Mouse (Mus musculus) heart, embryonic 12.5 days (tissue): ENCODE results near the gene Mcrip2. TPM values are rescaled to one million over a fixed set of nuclear protein-coding genes. Genes with fewer than 3 reads are reported as not detected.
A peak's percentile ranks its signal among the peaks of the same experiment; 100 is the strongest.

Experiments
- ATAC-seq: fragments of 200-750 bp; cut with Nextera tagmentation; 2 replicates; pipeline ENCODE4 v1.8.0; 2017; ENCODE audit warnings: moderate TSS enrichment, moderate library complexity; ENCODE audit not compliant: insufficient number of reproducible peaks, low FRiP score
- H3K27ac ChIP-seq: fragments of 300-500 bp; sonication (generic); 2 replicates; pipeline ENCODE4 v1.5.1; 2016; ENCODE audit warnings: mild to moderate bottlenecking, moderate library complexity; ENCODE audit not compliant: poor library complexity, severe bottlenecking
- H3K27me3 ChIP-seq: fragments of 300-500 bp; sonication (generic); replicated peaks from 2 replicates; pipeline ENCODE4 v1.6.1; 2016; ENCODE audit warnings: mild to moderate bottlenecking, moderate library complexity
- H3K36me3 ChIP-seq: fragments of 300-500 bp; sonication (generic); 2 replicates; pipeline ENCODE4 v1.6.1; 2016; ENCODE audit warnings: mild to moderate bottlenecking, moderate library complexity
- H3K4me1 ChIP-seq: fragments of 300-500 bp; sonication (generic); replicated peaks from 2 replicates; pipeline ENCODE4 v1.6.1; 2016; ENCODE audit warnings: mild to moderate bottlenecking
- H3K4me2 ChIP-seq: fragments of 300-500 bp; sonication (generic); 2 replicates; pipeline ENCODE4 v1.6.1; 2016; ENCODE audit warnings: mild to moderate bottlenecking, moderate library complexity
- H3K4me3 ChIP-seq: fragments of 300-500 bp; sonication (generic); 2 replicates; pipeline ENCODE4 v1.5.1; 2016; ENCODE audit warnings: mild to moderate bottlenecking
- H3K9ac ChIP-seq: fragments of 300-500 bp; sonication (generic); 2 replicates; pipeline ENCODE4 v1.6.1; 2016; ENCODE audit warnings: mild to moderate bottlenecking, moderate library complexity
- H3K9me3 ChIP-seq: fragments of 300-500 bp; sonication (generic); replicated peaks from 2 replicates; pipeline ENCODE4 v1.6.1; 2016; ENCODE audit warnings: mild to moderate bottlenecking, moderate library complexity
- WGBS: fragments of 180-500 bp; shearing (Covaris S2); methylation state at CpG from one replicate; pipeline ENCODE4 v1.1.7; 2016; 5-methylcytosine and 5-hydroxymethylcytosine counted together
- polyA plus RNA-seq: library from polyadenylated mRNA; unstranded; fragments of >200 nt; fragmentation: Nextera tagmentation; extraction: Ambion mirVana; gene quantifications from 2 replicates; pipeline ENCODE4 v1.2.1, GENCODE M21; 2016

Gene Mcrip2
- 160 and 161 TPM in 2 replicates for polyA plus RNA-seq

DNA sequence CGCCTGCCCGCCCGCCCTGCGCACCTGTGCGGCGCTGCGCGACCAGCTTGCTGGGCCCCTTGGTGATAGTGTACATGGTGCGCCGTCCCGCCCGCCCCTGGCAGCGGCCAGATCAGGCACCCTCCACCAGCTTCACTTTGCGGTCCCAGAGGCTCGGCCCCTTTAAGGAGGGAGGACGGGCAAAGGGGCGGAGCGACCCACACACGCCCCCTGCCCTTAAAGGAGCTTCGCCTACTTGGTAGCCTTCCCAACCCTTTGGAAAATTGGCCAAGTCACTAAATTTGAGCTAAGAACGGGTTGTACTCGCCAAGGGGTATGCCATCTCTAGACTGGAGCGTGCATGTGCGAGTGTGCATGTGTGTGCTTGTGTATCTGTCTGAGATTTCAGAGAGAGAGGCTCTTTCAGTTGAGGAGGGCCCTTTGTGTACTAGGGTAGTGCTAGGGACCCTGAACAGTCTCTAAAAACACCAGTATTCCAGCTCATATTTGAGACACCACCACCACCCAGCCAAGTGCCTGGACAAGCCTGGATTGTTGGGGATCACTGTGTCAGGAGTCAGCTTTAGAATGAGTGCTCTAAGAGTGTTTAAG is at the start of gene Mcrip2:
Gene Mcrip2 (minus strand): TSS at position 164 of the 591 bp plus-strand sequence.
- peak within 1 kb of the TSS; percentile 94 for H3K27ac ChIP-seq
- H3K4me3 ChIP-seq: peak within 1 kb of the TSS; percentile 78
- WGBS: under 1% methylated on average over 24 of the region's 24 CpGs
- peak within 1 kb of the TSS; percentile 93 for H3K9ac ChIP-seq
- peak; percentile 81 for ATAC-seq
- H3K4me2 ChIP-seq: peak within 1 kb of the TSS; percentile 89
- peaks cover 27% of the 10 kb centered on the region for H3K36me3 ChIP-seq
- peaks cover 31% of the 10 kb centered on the region for H3K4me1 ChIP-seq
- no peaks in the 10 kb centered on the region for H3K9me3 ChIP-seq
- H3K27me3 ChIP-seq: no peaks in the 10 kb centered on the region

- H3K9me3 ChIP-seq: no peaks in the 10 kb centered on the region
- peaks cover 15% of the 10 kb centered on the region for H3K36me3 ChIP-seq
- H3K4me3 ChIP-seq: peak overlapping the region; percentile 83
- H3K9ac ChIP-seq: peak overlapping the region; percentile 95
- 71% methylated on average over 9 of the region's 9 CpGs for WGBS
- H3K27ac ChIP-seq: no peak overlapping the region
- ATAC-seq: no peak
- peaks cover 47% of the 10 kb centered on the region for H3K4me1 ChIP-seq
- peak overlapping the region; percentile 94 for H3K4me2 ChIP-seq
- no peaks in the 10 kb centered on the region for H3K27me3 ChIP-seq
Observed at GRCm38 (mm10) chr17:25918037-25918750, 49.6 kb upstream of the Mcrip2 start.

DNA sequence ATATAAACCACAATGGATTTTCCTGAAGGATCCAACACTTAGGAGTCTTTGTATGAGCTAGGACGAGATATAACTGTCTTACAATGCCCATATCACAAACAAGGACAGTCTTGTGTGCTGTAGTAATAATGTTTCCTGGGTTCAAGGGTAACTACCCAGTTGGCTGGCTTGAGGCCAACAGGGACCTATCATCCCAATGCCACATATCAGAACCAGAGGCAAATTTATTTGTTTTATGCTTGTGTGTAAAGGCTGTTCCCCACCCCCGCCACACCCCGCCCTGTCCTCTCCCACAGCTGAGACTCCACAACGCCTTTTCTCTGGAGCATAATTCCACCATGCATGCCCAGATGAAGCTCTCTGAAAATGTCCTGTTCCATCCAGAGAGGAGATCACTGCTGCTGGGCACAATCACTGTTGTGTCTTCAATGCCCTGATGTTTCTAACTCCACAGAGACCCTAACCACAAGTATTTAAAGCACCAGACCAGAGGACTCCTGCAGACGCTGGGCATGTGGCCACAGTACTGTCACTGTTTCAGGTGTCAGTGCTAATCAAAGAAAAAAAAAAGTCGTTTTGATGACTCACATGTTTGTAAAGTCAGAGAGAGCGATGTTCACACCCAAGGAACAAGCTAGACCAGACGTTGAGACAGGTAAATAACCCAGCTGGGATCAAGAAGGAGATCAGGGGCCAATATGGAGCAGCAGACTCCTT is 48.5 kb upstream of the Mcrip2 start:
- H3K27ac ChIP-seq: no peak overlapping the region
- peaks cover 51% of the 10 kb centered on the region for H3K4me1 ChIP-seq
- peaks cover 16% of the 10 kb centered on the region for H3K36me3 ChIP-seq
- H3K4me3 ChIP-seq: no peak overlapping the region
- WGBS: 77% methylated on average over 8 of the region's 8 CpGs
- no peaks in the 10 kb centered on the region for H3K27me3 ChIP-seq
- no peaks in the 10 kb centered on the region for H3K9me3 ChIP-seq
- H3K9ac ChIP-seq: no peak overlapping the region
- no peak overlapping the region for H3K4me2 ChIP-seq
- no peak for ATAC-seq

DNA sequence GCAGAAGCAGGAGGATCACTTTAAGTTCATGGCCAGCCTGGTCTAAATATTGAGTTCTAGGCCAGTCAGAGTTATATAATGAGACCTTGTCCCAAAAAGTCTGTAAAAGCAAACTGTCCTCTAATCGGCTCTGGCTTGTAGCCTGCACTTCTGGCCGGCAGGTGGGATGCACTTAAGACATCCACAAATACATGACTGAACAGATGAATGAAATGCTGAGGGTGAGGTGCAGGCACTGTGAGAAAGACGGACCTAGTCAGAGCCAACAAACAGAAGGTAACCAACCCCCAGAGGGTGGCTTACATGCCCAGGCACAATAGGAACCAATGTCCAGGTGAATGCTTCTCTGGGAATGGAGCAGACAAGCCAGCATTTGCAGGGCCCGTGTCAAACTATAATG is 45.7 kb upstream of the Mcrip2 start:
- H3K36me3 ChIP-seq: peaks cover 29% of the 10 kb centered on the region
- H3K4me2 ChIP-seq: no peak overlapping the region
- ATAC-seq: no peak
- H3K9me3 ChIP-seq: no peaks in the 10 kb centered on the region
- 56% methylated on average over 4 of the region's 4 CpGs for WGBS
- H3K9ac ChIP-seq: peak overlapping the region; percentile 34
- H3K4me3 ChIP-seq: no peak overlapping the region
- no peaks in the 10 kb centered on the region for H3K27me3 ChIP-seq
- peaks cover 50% of the 10 kb centered on the region for H3K4me1 ChIP-seq
- peak overlapping the region; percentile 36 for H3K27ac ChIP-seq

- H3K4me2 ChIP-seq: peak overlapping the region; percentile 11
- H3K4me1 ChIP-seq: peaks cover 49% of the 10 kb centered on the region
- H3K9me3 ChIP-seq: no peaks in the 10 kb centered on the region
- H3K27me3 ChIP-seq: no peaks in the 10 kb centered on the region
- no peak overlapping the region for H3K4me3 ChIP-seq
- peak overlapping the region; percentile 46; the same call in 1 of the 2 replicates for H3K27ac ChIP-seq
- WGBS: 5% methylated on average over 1 of the region's 1 CpGs
- H3K9ac ChIP-seq: peak overlapping the region; percentile 39; the same call in 1 of the 2 replicates
- H3K36me3 ChIP-seq: peaks cover 30% of the 10 kb centered on the region
- ATAC-seq: no peak
Observed at GRCm38 (mm10) chr17:25913877-25914275, 45.3 kb upstream of the Mcrip2 start.

DNA sequence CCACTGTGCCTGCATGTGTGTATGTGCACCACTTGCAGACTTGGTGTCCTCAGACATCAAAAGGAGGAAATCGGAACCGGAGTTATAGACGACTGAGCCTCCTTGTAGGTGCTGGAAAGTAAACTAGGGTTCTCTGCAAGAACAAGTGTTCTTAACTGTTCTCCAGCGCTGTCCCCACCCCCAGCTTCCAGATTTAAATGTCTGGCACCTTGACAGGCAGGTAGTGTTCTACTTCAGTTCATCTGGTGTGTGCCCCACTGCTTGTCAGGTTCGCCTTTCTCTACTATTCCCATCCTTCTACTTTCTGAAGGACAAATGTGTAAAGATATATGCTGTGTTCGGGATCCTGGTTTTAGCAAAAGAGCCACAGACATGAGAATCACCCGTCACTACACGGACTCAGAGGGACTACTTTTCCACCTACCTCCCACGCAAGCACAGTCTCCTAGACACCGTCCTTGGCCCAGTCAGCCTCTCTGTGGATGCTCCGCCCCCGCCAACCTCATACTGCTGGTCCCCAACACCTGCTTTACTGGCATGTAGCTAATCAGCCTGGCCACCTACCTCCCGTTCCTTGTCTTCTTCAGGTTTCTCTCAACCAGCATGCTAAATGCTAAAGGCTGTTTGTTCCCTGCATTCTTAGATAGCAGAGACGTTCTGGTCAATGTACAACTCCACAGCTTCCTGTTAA is 44.8 kb upstream of the Mcrip2 start:
- Histone ChIP-seq H3K4me2 (peak overlapping the region; percentile 11), H3K4me3 (no peak overlapping the region), H3K27me3 (no peaks in the 10 kb centered on the region), H3K4me1 (peaks cover 44% of the 10 kb centered on the region), H3K9ac (0 out of 2 replicates have a peak overlapping the region, but pooled peaks have one; percentile 39), H3K27ac (peak overlapping the region; percentile 46; the same call in 1 of the 2 replicates), H3K9me3 (no peaks in the 10 kb centered on the region), H3K36me3 (peaks cover 30% of the 10 kb centered on the region)
- 68% methylated on average over 14 of the region's 14 CpGs for WGBS
- no peak for ATAC-seq

GRCm38 (mm10) chr17:25911816-25912215 is 43.3 kb upstream of the Mcrip2 start:
- H3K4me3 ChIP-seq: no peak overlapping the region
- H3K27ac ChIP-seq: no peak overlapping the region
- H3K27me3 ChIP-seq: no peaks in the 10 kb centered on the region
- WGBS: 80% methylated on average over 4 of the region's 4 CpGs
- H3K9ac ChIP-seq: no peak overlapping the region
- ATAC-seq: no peak
- no peak overlapping the region for H3K4me2 ChIP-seq
- H3K4me1 ChIP-seq: peaks cover 32% of the 10 kb centered on the region
- no peaks in the 10 kb centered on the region for H3K9me3 ChIP-seq
- H3K36me3 ChIP-seq: peaks cover 25% of the 10 kb centered on the region

DNA sequence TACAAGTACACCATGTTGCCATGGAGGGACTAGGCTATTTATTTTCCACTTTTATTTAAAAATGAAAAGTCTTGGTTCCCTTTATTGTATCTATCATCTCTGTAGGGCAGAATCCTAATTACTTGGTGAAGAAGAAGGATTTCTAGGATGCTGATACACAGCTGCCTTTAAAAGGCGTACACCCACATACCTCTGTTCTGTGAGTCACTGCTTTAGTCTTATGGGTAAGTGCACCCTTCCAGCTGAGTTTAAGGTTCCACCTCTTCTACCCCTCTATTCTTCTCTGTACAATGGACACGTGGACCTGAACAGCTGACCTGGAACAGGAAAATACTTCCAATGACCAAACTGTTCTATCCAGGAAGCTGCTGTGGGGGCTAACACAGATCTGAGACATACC is 39.1 kb upstream of the Mcrip2 start:
- Histone ChIP-seq H3K27me3 (no peaks in the 10 kb centered on the region), H3K27ac (no peak overlapping the region), H3K36me3 (peaks cover 27% of the 10 kb centered on the region), H3K9ac (no peak overlapping the region), H3K4me3 (no peak overlapping the region), H3K4me1 (peaks cover 7% of the 10 kb centered on the region), H3K9me3 (no peaks in the 10 kb centered on the region), H3K4me2 (no peak overlapping the region)
- no peak for ATAC-seq
- 90% methylated on average over 2 of the region's 2 CpGs for WGBS

DNA sequence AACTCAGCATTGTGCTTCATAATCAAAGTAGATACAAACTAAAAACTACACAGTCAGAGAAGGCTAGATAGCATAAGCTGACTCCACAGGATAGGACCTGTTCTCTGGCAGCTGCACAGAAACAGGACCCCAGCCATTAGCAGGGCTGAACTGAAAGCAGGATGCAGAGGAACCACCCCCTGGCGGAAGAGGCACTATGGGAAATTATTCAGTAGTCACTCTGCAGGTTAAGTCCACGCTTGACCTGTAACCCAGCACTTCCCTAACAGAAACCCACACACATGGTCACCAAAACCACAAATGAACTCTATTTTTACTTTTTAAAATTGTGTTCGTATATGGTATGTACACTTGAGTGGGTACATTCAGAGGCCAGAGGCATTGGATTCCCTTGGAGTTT is 34.5 kb upstream of the Mcrip2 start:
- WGBS: 86% methylated on average over 3 of the region's 3 CpGs
- no peak overlapping the region for H3K4me3 ChIP-seq
- peaks cover 21% of the 10 kb centered on the region for H3K36me3 ChIP-seq
- H3K27me3 ChIP-seq: no peaks in the 10 kb centered on the region
- H3K4me1 ChIP-seq: no peaks in the 10 kb centered on the region
- H3K4me2 ChIP-seq: no peak overlapping the region
- ATAC-seq: no peak
- no peaks in the 10 kb centered on the region; the same call in 1 of the 2 replicates for H3K9me3 ChIP-seq
- H3K27ac ChIP-seq: no peak overlapping the region
- no peak overlapping the region for H3K9ac ChIP-seq

DNA sequence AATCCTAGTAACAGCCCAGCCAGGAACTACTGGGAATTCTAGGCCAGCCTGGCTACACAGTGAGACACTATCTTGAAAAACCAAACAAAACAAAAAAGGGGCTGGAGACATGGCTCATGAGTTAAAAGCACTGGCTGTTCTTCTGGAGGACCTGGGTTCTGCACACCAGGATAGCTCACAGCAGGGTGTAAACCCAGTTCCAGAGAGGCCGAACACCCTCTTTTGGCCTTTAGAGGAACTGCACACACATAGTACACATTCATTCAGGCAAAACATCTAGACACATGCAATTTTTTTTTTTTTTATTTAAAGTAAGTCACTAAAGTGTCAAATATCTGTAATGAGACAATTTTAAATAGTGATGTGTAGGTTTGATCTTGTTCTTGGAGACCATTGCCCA is 31.6 kb upstream of the Mcrip2 start:
- Histone ChIP-seq H3K36me3 (peaks cover 10% of the 10 kb centered on the region), H3K27ac (no peak overlapping the region), H3K4me3 (no peak overlapping the region), H3K27me3 (no peaks in the 10 kb centered on the region), H3K9me3 (no peaks in the 10 kb centered on the region; the same call in 1 of the 2 replicates), H3K9ac (no peak overlapping the region), H3K4me1 (peaks cover 14% of the 10 kb centered on the region), H3K4me2 (no peak overlapping the region)
- ATAC-seq: no peak
- 89% methylated on average over 1 of the region's 1 CpGs for WGBS
